7 mouse cellular contexts compared by ENCODE assay signal in genomic region chr8:66417591-66417990, GRCm38 (mm10).
DNase-seq lines count a peak whose midpoint lies in the region; TF ChIP-seq lines count a peak whose summit lies in the region.
"Not testable (repeated sequence)": the region's sequence is repeated elsewhere in the genome, so short reads cannot be mapped to it uniquely, and the experiment has no call there.

No protein-coding gene starts in this region.

- TF ChIP-seq POLR2A in kidney, adult 2 months (IDR thresholded peaks at IDR 0.05; ENCODE audit: low read depth, low read length); testis, adult 2 months (IDR thresholded peaks at IDR 0.05; ENCODE audit: control insufficient read depth, low read depth, low read length): not testable (repeated sequence)

- not testable (repeated sequence) for H3K27me3 ChIP-seq in kidney, adult 2 months (replicated peaks; ENCODE audit: control insufficient read depth, insufficient read depth, low read length); testis, adult 2 months (ENCODE audit: control insufficient read depth, insufficient read depth, low read length)

- peak; percentile 67 for DNase-seq in R1 (ENCODE audit: low read depth, low spot score)
- DNase-seq in kidney, adult 11 months = peak; percentile 44
- peak; percentile 74 for DNase-seq in kidney, adult 2 months
- DNase-seq in kidney, adult 8-10 months = peak; percentile 37 to 68
- DNase-seq in kidney, adult 9 months = peak; percentile 81
- peak; percentile 12 for DNase-seq in kidney, postnatal 14 days

- not testable (repeated sequence) for H3K36me3 ChIP-seq in kidney, adult 2 months (ENCODE audit: control insufficient read depth, insufficient read depth, low read length); testis, adult 2 months (ENCODE audit: control insufficient read depth, insufficient read depth, low read length)

- peak overlapping the region; percentile 12; the same call in 1 of the 2 replicates for H3K27ac ChIP-seq in kidney, adult 2 months (ENCODE audit: insufficient read depth, low read depth, low read length)
- H3K27ac ChIP-seq in testis, adult 2 months (ENCODE audit: control insufficient read depth, insufficient read depth, low read depth, low read length) = not testable (repeated sequence)

- TF ChIP-seq CTCF in kidney, adult 2 months (conservative IDR thresholded peaks at IDR 0.05; ENCODE audit: insufficient read depth, insufficient read length, low read depth, low read length); testis, adult 2 months (IDR thresholded peaks at IDR 0.05; ENCODE audit: control insufficient read depth, insufficient read depth, insufficient replicate concordance, low read depth, low read length): not testable (repeated sequence)

- not testable (repeated sequence) for H3K4me3 ChIP-seq in kidney, adult 2 months (ENCODE audit: insufficient read depth, low read depth, low read length)
- H3K4me3 ChIP-seq in testis, adult 2 months (ENCODE audit: control insufficient read depth, low read depth, low read length) = peak overlapping the region; percentile 58; the same call in 1 of the 2 replicates

- 44% methylated on average over 4 of the region's 4 CpGs for WGBS in kidney, adult 2 months

- H3K4me1 ChIP-seq in kidney, adult 2 months (ENCODE audit: control insufficient read depth, insufficient read depth, low read length); testis, adult 2 months (ENCODE audit: control insufficient read depth, insufficient read depth, low read length): not testable (repeated sequence)

Comparison
In these comparisons a context has a peak if more than half of its experiments do, and no peak if none do; other contexts are left out.
1. DNase-seq: peak in every context shown above with its lines; median percentile 81 in kidney, adult 9 months; 74 in kidney, adult 2 months; 67 in R1; 52 in kidney, adult 8-10 months; 44 in kidney, adult 11 months; 12 in kidney, postnatal 14 days.